Mouse (Mus musculus): ENCODE measurements around the gene Hint1. TPM values are rescaled to one million over a fixed set of nuclear protein-coding genes. Genes with fewer than 3 reads are reported as not detected.

Hint1 gene
- polyA plus RNA-seq, 1 experiment from 2014 or later, result 603 TPM

DNA sequence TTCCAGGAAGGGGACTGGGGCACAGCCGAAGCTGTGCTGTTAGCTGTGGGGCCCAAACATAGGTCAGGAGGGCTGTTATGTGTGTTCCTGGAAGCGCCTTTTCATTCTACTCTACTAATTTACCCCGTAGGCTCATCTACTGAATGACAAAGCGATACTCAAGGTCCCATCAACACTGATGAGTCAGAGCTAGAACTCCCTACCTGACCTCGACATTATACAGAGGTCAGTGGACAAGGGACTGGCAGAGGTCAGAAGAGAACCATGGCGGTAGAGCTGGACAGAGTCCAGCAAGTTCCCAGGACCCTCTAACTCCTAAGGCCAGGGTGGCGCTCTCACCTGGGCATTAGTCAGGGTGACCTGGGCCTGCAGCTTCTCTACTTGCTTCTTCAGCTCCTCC is 51.3 kb downstream of the Hint1 start:
- ATAC-seq (ENCODE audit: borderline replicate concordance, extremely low read depth, low FRiP score, low TSS enrichment), result no peak
- no peak overlapping the region for H3K4me3 ChIP-seq
- no peaks in the 10 kb centered on the region for H3K27me3 ChIP-seq
- no peak overlapping the region for H3K4me2 ChIP-seq
- peaks cover 52% of the 10 kb centered on the region for H3K36me3 ChIP-seq
- H3K27ac ChIP-seq, result no peak overlapping the region
- no peaks in the 10 kb centered on the region for H3K9me3 ChIP-seq
- no peak overlapping the region for H3K9ac ChIP-seq
- H3K4me1 ChIP-seq, result no peaks in the 10 kb centered on the region
- WGBS, result 94% methylated on average over 7 of the region's 7 CpGs

DNA sequence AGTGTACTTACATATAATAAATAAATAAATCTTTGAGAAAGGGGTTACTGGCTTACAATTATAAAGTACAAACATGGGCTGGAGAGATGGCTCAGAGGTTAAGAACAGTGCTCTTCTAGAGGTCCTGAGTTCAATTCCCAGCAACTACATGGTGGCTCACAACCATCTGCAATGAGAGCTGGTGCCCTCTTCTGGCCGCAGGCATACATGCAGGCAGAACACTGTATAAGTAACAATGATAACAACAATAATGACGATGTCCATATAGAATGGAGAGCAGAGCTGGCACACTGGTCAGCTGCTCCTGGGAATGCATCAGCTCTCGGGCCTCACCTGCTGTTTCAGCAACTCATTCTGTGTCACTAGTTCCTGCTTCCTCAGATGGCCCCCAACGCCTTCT is 52.1 kb downstream of the Hint1 start:
- Histone ChIP-seq H3K36me3 (peaks cover 56% of the 10 kb centered on the region), H3K4me3 (no peak overlapping the region), H3K9ac (no peak overlapping the region), H3K4me2 (no peak overlapping the region), H3K4me1 (no peaks in the 10 kb centered on the region), H3K27me3 (no peaks in the 10 kb centered on the region), H3K9me3 (no peaks in the 10 kb centered on the region), H3K27ac (no peak overlapping the region)
- 88% methylated on average over 4 of the region's 4 CpGs for WGBS
- no peak for ATAC-seq (ENCODE audit: borderline replicate concordance, extremely low read depth, low FRiP score, low TSS enrichment)

Other genes with a start within 250 kb of the Hint1 start
- gene Cdc42se2, start 78.7 kb upstream of the Hint1 start, polyA plus RNA-seq (2015; fragmentation: Nextera tagmentation; extraction: Ambion mirVana), result 70.9 and 74.8 TPM in 2 replicates
- gene Lyrm7, start 5.5 kb upstream of the Hint1 start, polyA plus RNA-seq (2015; fragmentation: Nextera tagmentation; extraction: Ambion mirVana), result 5.7 and 9.7 TPM in 2 replicates
- 149 and 200 TPM in 2 replicates for gene Gpx3, start 36.1 kb downstream of the Hint1 start, polyA plus RNA-seq (2015; fragmentation: Nextera tagmentation; extraction: Ambion mirVana)
- gene Tnip1, start 96.5 kb downstream of the Hint1 start, polyA plus RNA-seq (2015; fragmentation: Nextera tagmentation; extraction: Ambion mirVana), result 14.9 and 17.5 TPM in 2 replicates
- gene Anxa6, start 167.1 kb downstream of the Hint1 start, polyA plus RNA-seq (2015; fragmentation: Nextera tagmentation; extraction: Ambion mirVana), result 422 and 428 TPM in 2 replicates
- gene Ccdc69, start 211.7 kb downstream of the Hint1 start, polyA plus RNA-seq (2015; fragmentation: Nextera tagmentation; extraction: Ambion mirVana), result 2.9 and 3.8 TPM in 2 replicates
- 18.4 and 21.3 TPM in 2 replicates for gene Gm2a, start 231.7 kb downstream of the Hint1 start, polyA plus RNA-seq (2015; fragmentation: Nextera tagmentation; extraction: Ambion mirVana)